Mouse (Mus musculus) subcutaneous adipose tissue, adult 2 months (tissue): ENCODE results near the gene Dram2. TPM values are rescaled to one million over a fixed set of nuclear protein-coding genes. Genes with fewer than 3 reads are reported as not detected.

ENCODE experiments used
- polyA plus RNA-seq: library from polyadenylated mRNA; depleted of rRNA; stranded (reverse); fragments of >200 nt; gene quantifications from 2 replicates; pipeline ENCODE4 v1.2.3, GENCODE M21; 2012; ENCODE audit warnings: low replicate concordance; rRNA removed

Dram2 gene
- 69.6 and 110 TPM in 2 replicates for polyA plus RNA-seq

DNA sequence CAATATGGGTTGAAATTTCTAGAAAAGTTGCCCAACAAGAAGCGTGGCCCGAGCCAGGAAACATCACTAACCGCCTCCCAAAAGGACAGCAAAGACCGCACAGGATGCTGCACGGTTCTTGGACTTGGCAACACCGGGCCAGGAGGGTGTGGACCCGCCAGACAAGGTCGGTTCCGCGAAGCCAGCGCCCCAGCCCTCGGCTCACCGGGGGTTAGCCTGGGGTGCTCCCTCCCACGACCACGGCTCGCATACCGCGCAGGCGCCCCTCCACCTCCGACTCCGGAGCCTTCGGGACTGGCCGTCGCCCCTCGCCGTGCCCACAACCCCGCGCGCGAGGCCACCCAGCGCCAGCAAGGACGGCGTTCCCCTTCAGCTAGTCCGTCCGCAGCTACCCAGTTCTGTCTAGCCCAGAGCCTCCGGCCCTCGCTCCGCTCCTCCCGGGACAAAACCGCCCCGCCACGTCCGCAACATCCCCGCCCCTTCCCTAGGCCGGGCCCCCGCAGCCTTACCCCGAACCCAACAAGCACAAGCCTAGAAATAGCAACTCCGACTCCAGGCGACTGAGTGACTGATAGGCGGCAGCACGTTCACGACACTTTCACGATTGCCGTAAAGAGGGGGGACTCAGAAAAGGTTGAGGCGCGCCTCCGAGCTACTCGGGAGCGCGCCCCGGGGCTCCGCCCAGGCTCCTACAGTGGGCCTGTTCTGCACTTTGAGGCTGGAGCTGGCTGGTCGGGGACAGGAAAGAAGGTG is at the start of gene Dram2, which contains the start of gene Cept1:
TSS of gene Dram2 (plus strand) at position 628 of the 753 bp plus-strand sequence.
TSS of gene Cept1 (minus strand) at position 632 of the 753 bp plus-strand sequence.

Other genes with a start within 250 kb of the Dram2 start
- not detected in 2 replicates for gene Chil6, start 141.6 kb upstream of the Dram2 start, polyA plus RNA-seq
- 6.7 and 8.7 TPM in 2 replicates for gene Dennd2d, start 65.4 kb upstream of the Dram2 start, polyA plus RNA-seq
- 22.9 and 24.4 TPM in 2 replicates for gene Cept1, start within 50 bp of the Dram2 start, polyA plus RNA-seq
- gene Lrif1, start 137.2 kb downstream of the Dram2 start, polyA plus RNA-seq: 2.1 and 3.2 TPM in 2 replicates
- 13.1 and 17.1 TPM in 2 replicates for gene Cd53, start 242.4 kb downstream of the Dram2 start, polyA plus RNA-seq